Mouse (Mus musculus): ENCODE measurements around the gene Eef1akmt1.

The Eef1akmt1 gene

GRCm38 (mm10) chr14:57571155-57572133, at the start of gene Eef1akmt1:
Eef1akmt1 (minus strand) TSS chr14:57571612.
- DNase-seq, result peak; percentile 96

GRCm38 (mm10) chr14:57620598-57621236, 49.3 kb upstream of the Eef1akmt1 start:
- DNase-seq, result no peak

GRCm38 (mm10) chr14:57619487-57619886, 48.1 kb upstream of the Eef1akmt1 start:
- DNase-seq, result no peak

GRCm38 (mm10) chr14:57617675-57618074, 46.3 kb upstream of the Eef1akmt1 start:
- no peak for DNase-seq

GRCm38 (mm10) chr14:57616339-57616965, 45.0 kb upstream of the Eef1akmt1 start:
- DNase-seq, result no peak

DNA sequence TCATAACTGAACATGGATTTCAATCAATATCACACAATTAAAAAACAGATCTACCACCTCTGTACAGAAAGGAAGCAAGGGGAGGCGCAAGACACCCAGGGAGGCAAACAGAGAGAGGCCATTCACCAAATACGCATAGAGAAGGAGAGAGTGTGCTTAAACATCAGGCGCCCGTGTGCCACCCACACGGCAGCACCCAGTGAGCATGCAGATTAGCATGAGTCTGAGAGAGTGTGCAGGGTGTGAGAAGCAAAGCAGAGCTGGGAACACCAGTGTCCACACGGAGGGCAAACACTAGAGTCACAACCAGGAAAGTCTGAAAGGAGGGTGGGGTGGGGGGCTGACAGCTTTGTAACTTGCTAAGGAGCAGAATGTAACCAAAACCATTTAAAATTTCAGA, 44.4 kb upstream of the Eef1akmt1 start:
- no peak for DNase-seq

DNA sequence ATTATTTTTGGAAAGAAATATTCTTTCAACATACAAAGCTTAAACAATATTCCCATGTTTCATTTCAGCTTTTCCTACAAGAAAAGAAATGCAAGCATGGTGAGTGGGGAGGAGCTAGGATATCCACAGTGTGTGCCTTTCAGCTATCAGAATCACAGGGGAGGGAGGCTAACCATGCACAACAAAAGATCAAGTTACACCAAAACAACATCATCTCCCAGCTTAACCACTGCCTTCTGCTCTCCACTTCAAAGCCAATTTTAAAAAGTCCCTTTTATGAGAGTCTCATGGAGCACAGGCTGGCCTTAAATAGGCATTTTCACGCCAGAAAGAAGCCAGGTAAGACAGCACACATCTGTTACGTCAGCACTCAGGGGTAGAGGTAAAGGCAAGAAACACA, 39.6 kb upstream of the Eef1akmt1 start:
- DNase-seq, result no peak

- DNase-seq, result no peak
These were observed 38.5 kb upstream of the Eef1akmt1 start for GRCm38 (mm10) chr14:57609816-57610329.

DNA sequence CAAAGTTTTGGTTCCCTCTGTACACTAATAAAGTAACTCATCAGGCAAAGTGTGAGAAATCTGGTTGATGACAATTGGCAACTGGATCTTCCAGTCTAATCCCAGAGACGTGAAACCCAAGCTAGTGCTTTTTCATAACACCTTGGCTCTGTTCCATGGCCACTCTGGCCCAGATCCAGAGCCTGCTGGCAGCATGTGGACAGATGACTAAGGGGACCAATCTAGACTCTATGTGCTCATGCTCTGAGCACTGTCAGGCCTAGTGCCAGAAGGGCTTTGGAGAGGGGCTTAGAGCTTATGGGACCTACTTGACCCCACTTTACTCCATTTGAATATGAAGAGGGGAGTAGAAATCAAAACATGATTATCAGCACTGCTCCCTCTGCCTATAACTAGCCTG, 36.1 kb upstream of the Eef1akmt1 start:
- peak; percentile 70 for DNase-seq

- DNase-seq, result no peak
These were observed 35.4 kb upstream of the Eef1akmt1 start for GRCm38 (mm10) chr14:57606663-57607365.

DNA sequence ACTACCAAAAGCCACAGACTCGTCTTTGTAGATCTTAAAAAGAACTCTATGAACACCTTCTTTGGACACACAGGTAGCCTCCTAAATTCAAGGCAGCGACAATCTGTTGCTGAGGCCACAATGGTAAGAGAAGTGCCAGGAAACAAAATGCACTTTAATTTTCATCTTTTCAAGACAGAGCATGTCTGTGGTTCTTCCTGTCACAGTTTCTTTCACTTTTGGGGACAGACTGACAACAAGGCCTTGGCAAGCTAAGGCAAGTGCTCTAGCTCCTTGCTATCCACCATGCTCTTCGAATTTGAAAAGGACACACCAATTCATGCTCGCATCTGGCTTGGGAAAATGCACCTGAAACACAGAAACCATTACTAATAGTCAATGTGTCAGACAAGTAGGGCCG, 21.9 kb upstream of the Eef1akmt1 start:
- no peak for DNase-seq

GRCm38 (mm10) chr14:57591830-57592229, 20.4 kb upstream of the Eef1akmt1 start:
- DNase-seq, result no peak

GRCm38 (mm10) chr14:57576364-57577060, 5.1 kb upstream of the Eef1akmt1 start:
- no peak for DNase-seq

GRCm38 (mm10) chr14:57574792-57575587, 3.6 kb upstream of the Eef1akmt1 start:
- DNase-seq, result no peak

DNA sequence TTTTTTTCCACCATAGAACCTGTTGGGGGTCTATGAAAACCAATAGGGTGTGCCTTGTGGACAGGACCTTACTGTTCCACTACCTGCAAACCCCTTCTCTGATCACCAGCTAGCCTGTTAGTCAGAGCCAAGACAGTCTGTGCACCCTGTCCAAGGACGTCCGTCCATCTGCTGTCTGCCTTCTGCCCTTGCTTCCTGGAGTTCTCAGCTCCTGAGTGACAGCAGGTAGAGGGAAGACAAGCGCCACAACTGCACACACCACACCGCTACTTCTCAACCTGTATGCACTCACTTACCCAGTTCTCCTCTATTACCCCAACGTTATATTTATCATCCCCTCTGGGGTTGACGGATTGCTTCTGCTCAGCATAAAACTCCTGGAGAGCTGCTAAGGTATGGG, 5.8 kb downstream of the Eef1akmt1 start:
- no peak for DNase-seq

DNA sequence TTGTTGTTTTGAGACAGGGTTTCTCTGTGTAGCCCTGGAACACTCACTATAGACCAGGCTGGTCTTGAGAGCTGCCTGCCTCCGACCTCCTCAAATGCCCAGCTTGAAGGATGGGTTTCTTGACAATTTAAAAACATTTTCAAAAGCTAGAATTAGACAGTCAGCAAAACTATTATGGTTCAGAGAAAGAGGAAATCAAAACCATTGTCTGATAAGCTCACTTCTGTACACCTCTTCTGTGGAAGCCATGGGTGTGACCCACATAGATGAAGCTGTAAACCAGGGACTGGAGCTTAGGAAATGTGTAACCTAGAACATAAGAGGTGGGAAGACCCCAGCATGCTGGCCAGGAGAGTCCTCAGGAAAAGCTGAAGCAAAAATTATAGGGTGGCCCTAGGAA, 14.5 kb downstream of the Eef1akmt1 start:
- no peak for DNase-seq

GRCm38 (mm10) chr14:57555471-57556070, 15.8 kb downstream of the Eef1akmt1 start:
- no peak for DNase-seq

- DNase-seq, result no peak
These were observed 17.0 kb downstream of the Eef1akmt1 start for GRCm38 (mm10) chr14:57554434-57554833.

DNA sequence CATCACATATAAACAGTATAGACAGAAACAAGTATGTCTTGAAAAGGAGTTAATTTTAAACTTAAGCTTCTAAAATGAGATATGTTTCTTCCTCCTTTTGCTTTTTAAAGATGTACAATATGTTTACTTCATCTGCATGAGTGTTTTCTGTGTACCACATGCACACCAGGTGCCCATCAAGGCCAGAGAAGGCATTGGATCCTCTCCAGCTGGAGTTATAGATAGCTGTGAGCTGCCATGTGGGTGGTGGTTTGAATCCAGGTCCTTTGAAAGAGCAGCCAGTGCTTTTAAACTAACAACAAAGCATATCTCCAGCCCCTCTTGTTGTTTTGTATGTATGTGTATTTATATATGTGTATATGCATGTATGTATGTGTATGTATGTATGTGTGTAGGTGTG, 18.5 kb downstream of the Eef1akmt1 start:
- no peak for DNase-seq

- DNase-seq, result no peak
These were observed 24.4 kb downstream of the Eef1akmt1 start for GRCm38 (mm10) chr14:57547062-57547461.

GRCm38 (mm10) chr14:57546557-57547021, 24.8 kb downstream of the Eef1akmt1 start:
- no peak for DNase-seq
